ENCODE assay signal across 7 mouse cellular contexts in genomic region chr16:32939301-32939700, GRCm38 (mm10). TPM values are rescaled to one million over a fixed set of nuclear protein-coding genes. Genes with fewer than 3 reads are reported as not detected.
A peak's percentile ranks its signal among the peaks of the same experiment; 100 is the strongest.
DNase-seq lines count a peak whose midpoint lies in the region; ATAC-seq lines count a peak whose summit lies in the region.
"Not testable (repeated sequence)": the region's sequence is repeated elsewhere in the genome, so short reads cannot be mapped to it uniquely, and the experiment has no call there.

No protein-coding gene starts in this region.

- not testable (repeated sequence) for H3K27ac ChIP-seq in heart, embryonic 13.5 days (replicated peaks)

- H3K9me3 ChIP-seq in heart, embryonic 13.5 days: not testable (repeated sequence)

- 37% methylated on average over 3 of the region's 3 CpGs for WGBS in heart, embryonic 13.5 days

- peak overlapping the region; percentile 24; the same call in 1 of the 2 replicates for H3K4me2 ChIP-seq in heart, embryonic 13.5 days

- ATAC-seq in heart, embryonic 13.5 days (ENCODE audit: extremely low read depth, insufficient number of reproducible peaks, low FRiP score, low TSS enrichment): not testable (repeated sequence)

- intact Hi-C loops in left cerebral cortex, postnatal 36 days (cut with DNase I): not testable (repeated sequence)

- H3K4me3 ChIP-seq in heart, embryonic 13.5 days: not testable (repeated sequence)

- H3K9ac ChIP-seq in heart, embryonic 13.5 days: not testable (repeated sequence)

- not testable (repeated sequence) for H3K36me3 ChIP-seq in heart, embryonic 13.5 days

- peak; percentile 57 to 72 for DNase-seq in adrenal gland, postnatal 36 days
- peak; percentile 81 for DNase-seq in cerebellum, adult 9-11 months
- peak; percentile 17 to 39 for DNase-seq in frontal cortex, postnatal 25 days (ENCODE audit: low spot score in 2 of 2)
- peak; percentile 22 for DNase-seq in kidney, postnatal 10 days
- peak; percentile 43 to 77 for DNase-seq in left cerebral cortex, postnatal 36 days (ENCODE audit: low spot score in 2 of 2)
- peak; percentile 12 for DNase-seq in retina, postnatal 1 day

- H3K27me3 ChIP-seq in heart, embryonic 13.5 days (replicated peaks): not testable (repeated sequence)

- peaks cover 31% of the 10 kb centered on the region for H3K4me1 ChIP-seq in heart, embryonic 13.5 days

RNA-seq across cellular contexts. Expression of gene Lrch3, which starts 25.4 kb away (rescaled TPM):
- 10 to 100 TPM; 30.5 to 34.4 TPM for total RNA-seq in adrenal gland, postnatal 36 days (2021)
- polyA plus RNA-seq in heart, embryonic 13.5 days (2015; fragmentation: Nextera tagmentation; extraction: Ambion mirVana): 14.2 and 16.4 TPM in 2 replicates
- total RNA-seq in left cerebral cortex, postnatal 36 days (2021): 10 to 100 TPM; 31.5 to 39.3 TPM

Comparison
In these comparisons a context has a peak if more than half of its experiments do, and no peak if none do; other contexts are left out.
1. DNase-seq: peak in every context shown above with its lines; median percentile 81 in cerebellum, adult 9-11 months; 64 in adrenal gland, postnatal 36 days; 60 in left cerebral cortex, postnatal 36 days; 28 in frontal cortex, postnatal 25 days; 22 in kidney, postnatal 10 days; 12 in retina, postnatal 1 day.